Mouse (Mus musculus) forebrain, embryonic 10.5 days (tissue): ENCODE measurements around the gene Scd3. TPM values are rescaled to one million over a fixed set of nuclear protein-coding genes. Genes with fewer than 3 reads are reported as not detected.
"Not testable (repeated sequence)": the region's sequence is repeated elsewhere in the genome, so short reads cannot be mapped to it uniquely, and the experiment has no call there.

ENCODE experiments used
- DNase-seq: peaks from one replicate; pipeline ENCODE4 v3.0.0-alpha.2; 2017; ENCODE audit warnings: low spot score; ENCODE audit errors: extremely low spot score
- H3K27ac ChIP-seq: fragments of 300-500 bp; sonication (generic); 2 replicates; pipeline ENCODE4 v1.5.1; 2016; ENCODE audit warnings: mild to moderate bottlenecking
- H3K27me3 ChIP-seq: fragments of 300-500 bp; sonication (generic); 2 replicates; pipeline ENCODE4 v1.6.1; 2016; ENCODE audit warnings: mild to moderate bottlenecking; ENCODE audit not compliant: poor library complexity, severe bottlenecking
- H3K36me3 ChIP-seq: fragments of 300-500 bp; sonication (generic); replicated peaks from 2 replicates; pipeline ENCODE4 v1.6.1; 2016; ENCODE audit warnings: mild to moderate bottlenecking, moderate library complexity
- H3K4me1 ChIP-seq: fragments of 300-500 bp; sonication (generic); 2 replicates; pipeline ENCODE4 v1.6.1; 2016
- H3K4me3 ChIP-seq: fragments of 300-500 bp; sonication (generic); 2 replicates; pipeline ENCODE4 v1.5.1; 2016; ENCODE audit warnings: mild to moderate bottlenecking, moderate library complexity
- H3K9me3 ChIP-seq: fragments of 300-500 bp; sonication (generic); 2 replicates; pipeline ENCODE4 v1.6.1; 2016; ENCODE audit warnings: mild to moderate bottlenecking, moderate library complexity
- WGBS: fragments of 180-500 bp; shearing (Covaris S2); methylation state at CpG from one replicate; pipeline ENCODE4 v1.1.7; 2016; 5-methylcytosine and 5-hydroxymethylcytosine counted together
- polyA plus RNA-seq: library from polyadenylated mRNA; unstranded; fragments of >200 nt; fragmentation: Nextera tagmentation; extraction: Ambion mirVana; gene quantifications from 2 replicates; pipeline ENCODE4 v1.2.1, GENCODE M21; 2016

Gene Scd3
- polyA plus RNA-seq, 1 experiment from 2014 or later = 0.22 TPM

DNA sequence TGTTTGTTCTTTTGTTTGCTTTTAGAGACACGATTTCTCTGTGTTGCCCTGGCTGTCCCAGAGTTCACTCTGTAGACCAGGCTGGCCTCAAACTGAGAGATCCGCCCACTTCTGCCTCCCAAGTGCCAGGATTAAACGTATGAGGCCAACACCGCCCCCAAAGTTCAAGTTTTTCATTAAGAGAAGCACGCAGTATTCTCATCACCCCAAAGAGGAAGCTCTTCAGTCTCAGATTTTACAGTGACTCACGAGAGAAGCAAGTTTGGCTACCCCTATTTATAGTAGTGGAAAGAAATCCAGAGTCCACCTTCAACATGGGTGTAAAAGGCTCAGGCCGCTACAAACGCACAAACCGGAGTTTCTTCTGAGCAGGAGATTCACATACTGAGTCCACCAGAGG, 61.2 kb downstream of the Scd3 start:
- 82% methylated on average over 9 of the region's 9 CpGs for WGBS
- H3K36me3 ChIP-seq = no peaks in the 10 kb centered on the region
- peaks cover 40% of the 10 kb centered on the region for H3K4me1 ChIP-seq
- no peaks in the 10 kb centered on the region for H3K9me3 ChIP-seq
- no peak overlapping the region for H3K4me3 ChIP-seq
- 0 out of 2 replicates have a peak overlapping the region, but pooled peaks have one; percentile 97 for H3K27ac ChIP-seq
- no peaks in the 10 kb centered on the region for H3K27me3 ChIP-seq
- no peak for DNase-seq

GRCm38 (mm10) chr19:44265300-44265699, 62.2 kb downstream of the Scd3 start:
- Histone ChIP-seq H3K27ac (peak overlapping the region; percentile 97), H3K27me3 (no peaks in the 10 kb centered on the region), H3K9me3 (no peaks in the 10 kb centered on the region), H3K4me3 (no peak overlapping the region), H3K36me3 (no peaks in the 10 kb centered on the region), H3K4me1 (peaks cover 40% of the 10 kb centered on the region)
- 53% methylated on average over 7 of the region's 7 CpGs for WGBS
- no peak for DNase-seq

DNA sequence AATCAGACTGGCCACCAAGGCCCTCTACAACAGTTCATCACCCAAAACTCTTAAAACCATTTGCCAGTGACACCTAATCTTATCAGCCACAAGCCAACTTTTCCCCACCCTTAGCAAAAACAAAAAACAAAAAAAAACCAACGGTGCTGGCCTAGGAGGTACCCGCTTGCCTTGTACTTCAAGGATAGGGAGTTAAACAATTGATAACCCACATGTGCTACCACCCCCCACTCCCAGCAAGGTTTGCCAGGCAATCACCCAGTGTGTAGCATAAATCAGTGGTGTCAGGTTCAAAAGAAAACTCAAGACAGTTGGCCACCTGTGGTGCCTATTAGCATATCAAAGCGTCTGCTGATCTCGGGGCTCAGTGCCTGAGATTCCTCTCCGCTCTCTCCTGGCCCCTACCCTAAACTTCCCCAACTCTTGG, 62.9 kb downstream of the Scd3 start:
- Histone ChIP-seq H3K9me3 (no peaks in the 10 kb centered on the region), H3K27me3 (no peaks in the 10 kb centered on the region), H3K27ac (peak overlapping the region; percentile 97), H3K4me1 (peaks cover 40% of the 10 kb centered on the region), H3K4me3 (peak overlapping the region; percentile 63), H3K36me3 (no peaks in the 10 kb centered on the region)
- DNase-seq = no peak
- 16% methylated on average over 5 of the region's 5 CpGs for WGBS

GRCm38 (mm10) chr19:44266458-44266823, 63.4 kb downstream of the Scd3 start:
- H3K4me1 ChIP-seq = peaks cover 40% of the 10 kb centered on the region
- H3K27me3 ChIP-seq = no peaks in the 10 kb centered on the region
- peak overlapping the region; percentile 63 for H3K4me3 ChIP-seq
- DNase-seq = no peak
- WGBS = 8% methylated on average over 6 of the region's 6 CpGs
- H3K27ac ChIP-seq = peak overlapping the region; percentile 97
- no peaks in the 10 kb centered on the region for H3K9me3 ChIP-seq
- no peaks in the 10 kb centered on the region for H3K36me3 ChIP-seq

DNA sequence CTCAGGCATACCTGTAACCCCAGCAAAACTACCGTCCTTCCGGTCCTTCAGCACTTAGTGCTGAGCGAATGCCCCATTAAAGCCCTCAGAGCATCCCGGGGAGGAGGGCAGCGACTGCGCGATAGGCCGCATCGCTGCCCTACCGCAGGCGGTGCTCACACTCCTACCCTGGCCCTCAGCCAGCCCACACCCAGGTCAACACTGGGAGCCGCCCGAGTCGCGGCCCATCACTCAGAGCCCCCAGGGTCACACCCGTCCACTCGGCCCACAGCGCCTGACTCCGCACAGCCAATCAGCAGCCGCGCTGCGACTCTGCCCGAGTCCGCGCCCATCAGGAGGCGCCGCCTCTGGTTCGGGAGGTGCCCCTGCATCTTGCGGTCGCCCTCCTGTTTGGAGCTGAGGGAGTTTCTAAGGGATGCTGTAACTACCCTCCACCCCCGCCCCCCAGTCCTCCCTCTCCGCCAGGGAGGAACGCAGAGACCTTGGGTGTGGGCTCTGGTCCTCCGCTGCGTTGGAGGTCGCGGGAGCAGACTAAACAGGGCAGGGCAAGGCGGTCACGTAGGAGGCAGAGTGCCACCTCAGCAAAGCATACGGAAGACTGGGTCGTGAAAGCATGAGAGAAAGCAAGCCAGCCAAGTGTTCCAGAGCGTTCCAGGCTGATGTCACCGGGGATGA, 63.9 kb downstream of the Scd3 start:
- under 1% methylated on average over 43 of the region's 43 CpGs for WGBS
- H3K9me3 ChIP-seq = no peaks in the 10 kb centered on the region
- H3K27me3 ChIP-seq = no peaks in the 10 kb centered on the region
- H3K36me3 ChIP-seq = no peaks in the 10 kb centered on the region
- peak overlapping the region; percentile 97 for H3K27ac ChIP-seq
- peak overlapping the region; percentile 63 for H3K4me3 ChIP-seq
- peak; percentile 94 for DNase-seq
- H3K4me1 ChIP-seq = peaks cover 40% of the 10 kb centered on the region

DNA sequence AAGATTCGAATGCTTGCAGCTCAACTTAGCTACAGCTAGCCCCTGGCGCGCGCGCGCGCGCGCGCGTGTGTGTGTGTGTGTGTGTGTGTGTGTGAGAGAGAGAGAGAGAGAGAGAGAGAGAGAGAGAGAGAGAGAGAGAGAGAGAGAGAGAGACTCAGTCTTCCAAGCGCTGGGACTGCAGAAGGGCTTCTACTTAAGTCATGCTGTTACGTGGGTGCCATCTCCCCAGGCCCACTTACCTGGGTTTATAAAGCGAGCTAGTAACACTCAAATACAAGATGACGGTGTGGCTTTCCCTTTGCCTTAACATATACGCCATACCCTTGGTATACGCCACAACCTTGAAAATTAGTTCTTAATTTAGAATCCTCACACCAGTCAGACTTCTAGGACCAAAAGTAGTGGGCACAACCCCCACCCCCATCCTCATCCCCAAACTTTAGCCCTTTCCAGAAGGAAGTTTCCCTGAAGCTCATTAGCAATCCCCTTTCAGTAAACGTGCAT, 64.5 kb downstream of the Scd3 start:
- peak overlapping the region; percentile 97 for H3K27ac ChIP-seq
- H3K36me3 ChIP-seq = no peaks in the 10 kb centered on the region
- no peaks in the 10 kb centered on the region for H3K27me3 ChIP-seq
- peak overlapping the region; percentile 63 for H3K4me3 ChIP-seq
- no peak for DNase-seq
- WGBS = 12% methylated on average over 17 of the region's 18 CpGs
- peaks cover 40% of the 10 kb centered on the region for H3K4me1 ChIP-seq
- no peaks in the 10 kb centered on the region for H3K9me3 ChIP-seq

DNA sequence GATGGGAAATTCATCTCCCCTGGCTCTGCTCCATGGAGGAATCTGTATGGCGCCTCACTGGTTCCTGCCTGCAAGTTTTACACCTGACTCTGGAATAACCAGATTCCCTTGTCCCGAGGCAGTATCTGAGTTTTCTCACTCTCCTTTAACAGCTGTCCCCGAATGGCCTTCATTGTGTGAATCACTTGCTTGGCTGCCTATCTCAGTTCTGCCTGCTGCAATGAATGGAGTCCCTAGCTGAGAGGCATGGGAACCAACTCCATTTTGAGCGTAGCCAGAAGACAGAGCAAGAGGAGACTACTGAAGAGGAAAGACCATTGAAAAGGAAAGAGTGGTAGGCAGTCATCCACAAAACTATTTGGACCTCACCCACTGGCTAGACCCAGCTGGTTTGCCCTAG, 70.6 kb downstream of the Scd3 start:
- 87% methylated on average over 4 of the region's 4 CpGs for WGBS
- no peaks in the 10 kb centered on the region for H3K36me3 ChIP-seq
- peaks cover 5% of the 10 kb centered on the region; the same call in 1 of the 2 replicates for H3K4me1 ChIP-seq
- no peak overlapping the region for H3K27ac ChIP-seq
- DNase-seq = no peak
- no peak overlapping the region for H3K4me3 ChIP-seq
- no peaks in the 10 kb centered on the region for H3K9me3 ChIP-seq
- H3K27me3 ChIP-seq = no peaks in the 10 kb centered on the region

- Histone ChIP-seq H3K4me1 (peaks cover 6% of the 10 kb centered on the region), H3K4me3 (no peak overlapping the region), H3K27ac (no peak overlapping the region), H3K27me3 (no peaks in the 10 kb centered on the region), H3K36me3 (no peaks in the 10 kb centered on the region), H3K9me3 (no peaks in the 10 kb centered on the region)
- no peak for DNase-seq
- WGBS = 93% methylated on average over 4 of the region's 4 CpGs
These were observed 71.4 kb downstream of the Scd3 start for GRCm38 (mm10) chr19:44274452-44274851.

DNA sequence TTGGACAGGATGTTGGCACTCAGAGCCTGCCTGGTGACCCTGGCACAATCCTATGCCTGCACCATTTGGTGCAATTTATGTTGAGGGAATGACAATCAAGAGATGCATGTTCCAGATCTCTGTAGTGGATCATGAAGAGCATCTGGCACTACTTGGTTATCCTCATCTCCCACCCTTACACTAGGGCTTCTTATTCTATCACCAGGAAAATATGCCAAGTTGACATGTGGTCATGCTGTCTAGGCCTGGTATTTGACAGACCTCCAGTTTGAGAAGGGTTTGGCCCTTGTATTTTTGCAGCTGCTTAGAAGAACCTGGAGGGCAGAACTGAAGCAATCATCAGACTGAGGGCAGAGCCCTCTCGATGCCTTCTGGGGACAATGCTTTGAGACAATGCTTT, 72.3 kb downstream of the Scd3 start:
- Histone ChIP-seq H3K36me3 (no peaks in the 10 kb centered on the region), H3K4me3 (no peak overlapping the region), H3K4me1 (peaks cover 16% of the 10 kb centered on the region), H3K27ac (peak overlapping the region; percentile 13; the same call in 1 of the 2 replicates), H3K27me3 (no peaks in the 10 kb centered on the region), H3K9me3 (no peaks in the 10 kb centered on the region)
- no peak for DNase-seq
- 89% methylated on average over 1 of the region's 1 CpGs for WGBS

DNA sequence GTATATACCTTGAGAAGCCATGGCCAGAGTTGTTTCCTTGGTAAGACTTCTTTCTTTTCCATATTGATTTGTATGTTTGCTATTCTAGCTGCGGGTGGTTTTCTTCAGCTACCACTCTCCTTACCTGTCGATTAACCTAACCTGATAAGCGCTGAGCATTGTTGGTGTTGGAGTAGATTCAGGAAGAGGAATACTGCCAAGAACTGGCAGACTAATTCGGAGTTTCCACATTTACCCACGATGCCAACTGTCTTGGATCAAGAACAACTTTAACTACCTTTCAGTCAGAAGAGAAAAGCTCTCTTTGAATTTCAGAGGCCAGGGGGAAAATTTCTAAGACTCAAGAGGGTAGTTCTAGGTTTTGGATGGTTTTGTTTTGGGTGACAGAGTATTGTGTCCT, 73.8 kb downstream of the Scd3 start:
- Histone ChIP-seq H3K4me1 (peaks cover 30% of the 10 kb centered on the region), H3K4me3 (no peak overlapping the region), H3K27me3 (no peaks in the 10 kb centered on the region), H3K9me3 (no peaks in the 10 kb centered on the region), H3K36me3 (no peaks in the 10 kb centered on the region), H3K27ac (no peak overlapping the region)
- WGBS = 91% methylated on average over 5 of the region's 5 CpGs
- no peak for DNase-seq

- no peak for DNase-seq
- Histone ChIP-seq H3K27me3 (no peaks in the 10 kb centered on the region), H3K4me1 (peaks cover 41% of the 10 kb centered on the region), H3K27ac (no peak overlapping the region), H3K4me3 (no peak overlapping the region), H3K9me3 (no peaks in the 10 kb centered on the region), H3K36me3 (no peaks in the 10 kb centered on the region)
- 92% methylated on average over 8 of the region's 8 CpGs for WGBS
These were observed 74.9 kb downstream of the Scd3 start for GRCm38 (mm10) chr19:44277931-44278330.

- no peaks in the 10 kb centered on the region for H3K36me3 ChIP-seq
- H3K4me1 ChIP-seq = peaks cover 69% of the 10 kb centered on the region
- DNase-seq = no peak
- H3K27ac ChIP-seq = peak overlapping the region; percentile 80
- H3K9me3 ChIP-seq = no peaks in the 10 kb centered on the region
- H3K27me3 ChIP-seq = no peaks in the 10 kb centered on the region
- H3K4me3 ChIP-seq = peak overlapping the region; percentile 3; the same call in 1 of the 2 replicates
- WGBS = 5% methylated on average over 6 of the region's 6 CpGs
These were observed 77.7 kb downstream of the Scd3 start for GRCm38 (mm10) chr19:44280755-44281154.

- not testable (repeated sequence) for H3K9me3 ChIP-seq, DNase-seq, H3K36me3 ChIP-seq, H3K27me3 ChIP-seq
- H3K4me1 ChIP-seq = peaks cover 79% of the 10 kb centered on the region
- WGBS = 52% methylated on average over 1 of the region's 1 CpGs
- H3K4me3 ChIP-seq = peak overlapping the region; percentile 50; the same call in 1 of the 2 replicates
- peak overlapping the region; percentile 93 for H3K27ac ChIP-seq
These were observed 78.9 kb downstream of the Scd3 start for GRCm38 (mm10) chr19:44281825-44282447.
